Mouse (Mus musculus) MN1 (cell line): ENCODE data around the gene Rbms3.

Experiments used
- DNase-seq: peaks from one replicate; pipeline ENCODE4 v3.0.0-alpha.2; 2016; ENCODE audit warnings: low spot score

Gene Rbms3

GRCm38 (mm10) chr9:117187116-117188034, 442.3 kb downstream of the Rbms3 start:
- peak; percentile 30 for DNase-seq

- no peak for DNase-seq
Measured at GRCm38 (mm10) chr9:117180658-117181057, 449.1 kb downstream of the Rbms3 start.

GRCm38 (mm10) chr9:117178366-117178765, 451.3 kb downstream of the Rbms3 start:
- DNase-seq, result no peak

GRCm38 (mm10) chr9:117172526-117172925, 457.2 kb downstream of the Rbms3 start:
- DNase-seq, result no peak

GRCm38 (mm10) chr9:117169196-117169595, 460.5 kb downstream of the Rbms3 start:
- no peak for DNase-seq

- DNase-seq, result peak; percentile 77
Measured at GRCm38 (mm10) chr9:117163143-117163542, 466.6 kb downstream of the Rbms3 start.

- no peak for DNase-seq
Measured at GRCm38 (mm10) chr9:117161150-117161549, 468.6 kb downstream of the Rbms3 start.

- peak; percentile 60 for DNase-seq
Measured at GRCm38 (mm10) chr9:117156330-117156905, 473.3 kb downstream of the Rbms3 start.

- no peak for DNase-seq
Measured at GRCm38 (mm10) chr9:117154590-117154989, 475.1 kb downstream of the Rbms3 start.

GRCm38 (mm10) chr9:117153686-117154274, 475.9 kb downstream of the Rbms3 start:
- no peak for DNase-seq

- DNase-seq, result no peak
Measured at GRCm38 (mm10) chr9:117151951-117152350, 477.8 kb downstream of the Rbms3 start.

- peak; percentile 46 for DNase-seq
Measured at GRCm38 (mm10) chr9:117144057-117144723, 485.5 kb downstream of the Rbms3 start.

GRCm38 (mm10) chr9:117139971-117140370, 489.7 kb downstream of the Rbms3 start:
- no peak for DNase-seq

GRCm38 (mm10) chr9:117136410-117136809, 493.3 kb downstream of the Rbms3 start:
- DNase-seq, result no peak

- DNase-seq, result no peak
Measured at GRCm38 (mm10) chr9:117134043-117134442, 495.7 kb downstream of the Rbms3 start.

GRCm38 (mm10) chr9:117126816-117127215, 502.9 kb downstream of the Rbms3 start:
- peak; percentile 86 for DNase-seq

- no peak for DNase-seq
Measured at GRCm38 (mm10) chr9:117125844-117126243, 503.9 kb downstream of the Rbms3 start.

- no peak for DNase-seq
Measured at GRCm38 (mm10) chr9:117121572-117121971, 508.1 kb downstream of the Rbms3 start.

GRCm38 (mm10) chr9:117117181-117117729, 512.5 kb downstream of the Rbms3 start:
- DNase-seq, result no peak

- no peak for DNase-seq
Measured at GRCm38 (mm10) chr9:117115609-117116008, 514.1 kb downstream of the Rbms3 start.

GRCm38 (mm10) chr9:117113592-117113991, 516.1 kb downstream of the Rbms3 start:
- DNase-seq, result no peak

GRCm38 (mm10) chr9:117107926-117108325, 521.8 kb downstream of the Rbms3 start:
- DNase-seq, result no peak
